Mouse (Mus musculus) kidney, embryonic 16.5 days (tissue): ENCODE data around the gene Sh2d6. TPM values are rescaled to one million over a fixed set of nuclear protein-coding genes. Genes with fewer than 3 reads are reported as not detected.
A peak's percentile ranks its signal among the peaks of the same experiment; 100 is the strongest.

Experiments
- ATAC-seq: fragments of 200-750 bp; cut with Nextera tagmentation; 2 replicates; pipeline ENCODE4 v1.8.0; 2017; ENCODE audit warnings: moderate TSS enrichment; ENCODE audit not compliant: low FRiP score, low TSS enrichment
- H3K27ac ChIP-seq: fragments of 300-500 bp; sonication (generic); 2 replicates; pipeline ENCODE4 v1.5.1; 2014; ENCODE audit warnings: low read length
- H3K27me3 ChIP-seq: fragments of 300-500 bp; sonication (generic); 2 replicates; pipeline ENCODE4 v1.6.1; 2014; ENCODE audit warnings: low read length, control low read depth, mixed read lengths; ENCODE audit not compliant: insufficient read depth
- H3K36me3 ChIP-seq: fragments of 300-500 bp; sonication (generic); 2 replicates; pipeline ENCODE4 v1.6.1; 2014; ENCODE audit warnings: low read length, control low read depth, mixed read lengths; ENCODE audit not compliant: insufficient read depth
- H3K4me1 ChIP-seq: fragments of 300-500 bp; sonication (generic); 2 replicates; pipeline ENCODE4 v1.6.1; 2014; ENCODE audit warnings: low read length, control low read depth, mixed read lengths; ENCODE audit not compliant: insufficient read depth
- H3K4me2 ChIP-seq: fragments of 300-500 bp; sonication (generic); replicated peaks from 2 replicates; pipeline ENCODE4 v1.6.1; 2014; ENCODE audit warnings: low read depth, low read length
- H3K4me3 ChIP-seq: fragments of 300-500 bp; sonication (generic); 2 replicates; pipeline ENCODE4 v1.5.1; 2014; ENCODE audit warnings: mild to moderate bottlenecking, low read length
- H3K9ac ChIP-seq: fragments of 300-500 bp; sonication (generic); replicated peaks from 2 replicates; pipeline ENCODE4 v1.6.1; 2014; ENCODE audit warnings: low read length
- H3K9me3 ChIP-seq: fragments of 300-500 bp; sonication (generic); 2 replicates; pipeline ENCODE4 v1.6.1; 2016; ENCODE audit warnings: low read length, control low read depth
- WGBS: fragments of 180-500 bp; shearing (Covaris S2); extraction: QIAGEN DNeasy Blood & Tissue Kit; methylation state at CpG from one replicate; pipeline ENCODE4 v1.1.7; 2014; 5-methylcytosine and 5-hydroxymethylcytosine counted together
- polyA plus RNA-seq: library from polyadenylated mRNA; unstranded; fragments of >200 nt; fragmentation: Nextera tagmentation; extraction: Ambion mirVana; gene quantifications from 2 replicates; pipeline ENCODE4 v1.2.1, GENCODE M21; 2015

Gene Sh2d6
- polyA plus RNA-seq, 1 experiment from 2014 or later, result 0.17 TPM

DNA sequence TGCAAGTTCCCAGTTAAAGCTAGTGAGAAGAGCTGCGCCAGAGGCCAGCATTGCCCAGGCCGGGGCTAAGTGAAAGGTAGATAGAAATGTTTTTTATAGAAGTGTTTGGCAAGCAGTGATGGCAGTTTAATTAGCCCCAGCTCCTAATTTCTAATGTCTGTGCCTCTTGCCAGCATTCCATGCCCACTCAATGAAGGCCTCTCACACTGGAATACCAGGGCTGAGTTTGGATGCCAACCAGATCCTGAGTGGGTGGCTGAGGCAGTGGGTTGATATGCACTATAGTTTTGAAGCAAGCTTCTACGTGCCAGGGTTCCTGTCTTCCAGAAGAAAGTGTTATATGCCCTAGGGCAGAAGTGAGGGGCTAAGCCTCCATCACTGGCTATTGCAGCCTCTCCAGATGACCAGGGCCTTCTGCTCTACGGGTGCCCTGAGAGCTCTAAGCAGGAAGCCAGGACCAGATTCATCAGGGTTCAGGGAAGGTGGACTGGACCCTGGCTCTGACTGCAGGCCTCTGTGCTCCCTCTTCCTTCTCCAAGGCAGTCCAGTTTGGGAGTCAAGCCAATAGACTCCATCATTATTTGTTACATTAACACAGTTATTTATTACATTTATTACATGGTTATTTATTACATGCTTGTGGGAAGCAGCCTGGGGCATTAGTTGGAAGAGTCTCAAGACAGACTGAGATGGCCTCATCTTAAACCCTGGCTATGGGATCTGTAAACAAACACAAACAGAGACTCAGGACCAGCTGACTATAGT, 46.1 kb downstream of the Sh2d6 start:
- H3K36me3 ChIP-seq, result no peaks in the 10 kb centered on the region
- H3K4me3 ChIP-seq, result no peak overlapping the region
- peaks cover 10% of the 10 kb centered on the region for H3K4me1 ChIP-seq
- WGBS, result 80% methylated on average over 4 of the region's 4 CpGs
- no peaks in the 10 kb centered on the region for H3K27me3 ChIP-seq
- no peak overlapping the region for H3K4me2 ChIP-seq
- H3K9me3 ChIP-seq, result 0 out of 2 replicates have a peak, but pooled peaks cover 4% of the 10 kb centered on the region
- H3K9ac ChIP-seq, result no peak overlapping the region
- peak; percentile 44; the same call in 1 of the 2 replicates for ATAC-seq
- H3K27ac ChIP-seq, result no peak overlapping the region

GRCm38 (mm10) chr6:72473264-72474041, 48.1 kb downstream of the Sh2d6 start:
- peak overlapping the region; percentile 31; the same call in 1 of the 2 replicates for H3K9ac ChIP-seq
- no peaks in the 10 kb centered on the region for H3K36me3 ChIP-seq
- H3K4me1 ChIP-seq, result peaks cover 10% of the 10 kb centered on the region
- H3K27ac ChIP-seq, result peak overlapping the region; percentile 15; the same call in 1 of the 2 replicates
- no peaks in the 10 kb centered on the region for H3K9me3 ChIP-seq
- H3K4me3 ChIP-seq, result no peak overlapping the region
- no peaks in the 10 kb centered on the region for H3K27me3 ChIP-seq
- no peak overlapping the region for H3K4me2 ChIP-seq
- 35% methylated on average over 14 of the region's 14 CpGs for WGBS
- ATAC-seq, result peak; percentile 53

GRCm38 (mm10) chr6:72466171-72466570, 55.3 kb downstream of the Sh2d6 start:
- Histone ChIP-seq H3K27ac (peak overlapping the region; percentile 25; the same call in 1 of the 2 replicates), H3K4me2 (no peak overlapping the region), H3K27me3 (no peaks in the 10 kb centered on the region), H3K9ac (no peak overlapping the region), H3K4me3 (no peak overlapping the region), H3K4me1 (peaks cover 10% of the 10 kb centered on the region), H3K36me3 (no peaks in the 10 kb centered on the region), H3K9me3 (no peaks in the 10 kb centered on the region)
- WGBS, result 49% methylated on average over 4 of the region's 4 CpGs
- no peak for ATAC-seq

DNA sequence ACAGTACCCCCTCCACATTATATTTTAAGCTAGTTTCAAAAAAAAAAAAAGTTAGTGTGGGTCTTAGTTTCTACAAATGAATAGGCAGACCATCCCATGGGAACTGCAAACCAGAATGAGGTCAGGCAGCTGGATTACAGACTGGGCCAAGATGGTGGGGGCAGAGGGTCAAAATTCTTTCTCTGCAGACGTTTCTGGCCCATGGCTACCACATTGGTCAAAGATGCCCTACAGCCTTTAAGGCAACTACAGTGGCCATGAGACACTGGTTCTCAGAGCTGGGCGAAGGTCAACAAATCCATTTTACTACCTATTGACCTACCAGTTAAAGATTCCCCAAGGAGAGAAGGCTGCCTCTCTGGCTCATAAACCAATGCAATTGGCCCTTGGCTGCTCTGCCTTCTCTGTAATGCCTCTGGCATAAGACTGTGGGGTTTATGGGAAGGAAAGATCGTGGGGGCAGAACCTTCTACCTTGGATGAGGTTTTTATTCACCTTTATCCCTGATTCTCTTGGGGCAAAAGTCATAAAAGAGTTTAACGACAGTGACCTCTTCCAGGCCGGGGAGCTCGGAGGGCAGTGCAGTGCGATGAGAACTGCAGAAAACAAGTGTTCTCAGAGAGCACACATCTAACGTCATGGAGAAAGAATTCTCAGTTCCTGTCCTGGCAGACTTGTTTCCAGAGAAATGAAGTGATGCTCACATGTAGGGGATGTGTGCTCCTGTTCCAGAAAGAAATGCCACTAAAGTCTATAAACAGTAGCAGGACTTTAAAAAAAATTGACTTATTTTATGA, 55.9 kb downstream of the Sh2d6 start:
- Histone ChIP-seq H3K9ac (no peak overlapping the region), H3K4me2 (no peak overlapping the region), H3K9me3 (no peaks in the 10 kb centered on the region), H3K27me3 (no peaks in the 10 kb centered on the region), H3K36me3 (no peaks in the 10 kb centered on the region), H3K4me1 (peaks cover 10% of the 10 kb centered on the region), H3K27ac (peak overlapping the region; percentile 25), H3K4me3 (no peak overlapping the region)
- 23% methylated on average over 8 of the region's 8 CpGs for WGBS
- peak; percentile 64; the same call in 1 of the 2 replicates for ATAC-seq

Other genes starting within 250 kb of the Sh2d6 start
- 5.4 TPM in 1 of 2 replicates, not detected in the other for gene Sftpb, start 217.1 kb downstream of the Sh2d6 start, polyA plus RNA-seq
- gene Usp39, start 176.5 kb downstream of the Sh2d6 start, polyA plus RNA-seq, result 43.5 and 47.5 TPM in 2 replicates
- 28.3 and 31.0 TPM in 2 replicates for gene 0610030E20Rik, start 174.4 kb downstream of the Sh2d6 start, polyA plus RNA-seq
- gene Tmem150a, start 166.3 kb downstream of the Sh2d6 start, polyA plus RNA-seq, result 40.8 and 43.9 TPM in 2 replicates
- 153 and 164 TPM in 2 replicates for gene Rnf181, start 154.8 kb downstream of the Sh2d6 start, polyA plus RNA-seq
- gene Vamp5, start 141.2 kb downstream of the Sh2d6 start, polyA plus RNA-seq, result 35.7 and 42.5 TPM in 2 replicates
- gene Vamp8, start 131.0 kb downstream of the Sh2d6 start, polyA plus RNA-seq, result 154 and 180 TPM in 2 replicates
- gene Ggcx, start 107.4 kb downstream of the Sh2d6 start, polyA plus RNA-seq, result 31.4 and 35.6 TPM in 2 replicates
- gene Mat2a, start 82.1 kb downstream of the Sh2d6 start, polyA plus RNA-seq, result 456 and 460 TPM in 2 replicates
- gene Capg, start 22.7 kb upstream of the Sh2d6 start, polyA plus RNA-seq, result 83.1 and 94.3 TPM in 2 replicates
- gene Elmod3, start 76.7 kb upstream of the Sh2d6 start, polyA plus RNA-seq, result 18.9 and 19.5 TPM in 2 replicates
- 33.8 and 36.0 TPM in 2 replicates for gene Retsat, start 76.8 kb upstream of the Sh2d6 start, polyA plus RNA-seq
- 43.3 and 46.3 TPM in 2 replicates for gene Tgoln1, start 95.3 kb upstream of the Sh2d6 start, polyA plus RNA-seq